Mouse (Mus musculus) cortical plate, adult 2 months (tissue): ENCODE data around the gene Foxn3. TPM values are rescaled to one million over a fixed set of nuclear protein-coding genes. Genes with fewer than 3 reads are reported as not detected.
A peak's percentile ranks its signal among the peaks of the same experiment; 100 is the strongest.

Experiments
- H3K27ac ChIP-seq: fragments of 200-500 bp; 2 replicates; pipeline ENCODE4 v1.5.1; 2012; ENCODE audit warnings: low read length, control low read depth, inconsistent platforms; ENCODE audit not compliant: insufficient read depth
- H3K4me1 ChIP-seq: fragments of 200-500 bp; 2 replicates; pipeline ENCODE4 v1.6.1; 2011; ENCODE audit warnings: low read length; ENCODE audit not compliant: control insufficient read depth, insufficient read depth
- H3K4me3 ChIP-seq: fragments of 200-500 bp; 2 replicates; pipeline ENCODE4 v1.5.1; 2011; ENCODE audit warnings: mild to moderate bottlenecking, low read length, control low read depth; ENCODE audit not compliant: insufficient read depth
- CTCF ChIP-seq: fragments of 200-500 bp; IDR thresholded peaks from 2 replicates; pipeline ENCODE4 v1.5.1; 2011; ENCODE audit warnings: mild to moderate bottlenecking, control low read depth, low read length; ENCODE audit not compliant: insufficient read depth; ENCODE audit errors: extremely low read depth
- POLR2A ChIP-seq: fragments of 200-500 bp; IDR thresholded peaks from 2 replicates; pipeline ENCODE4 v1.6.1; 2011; ENCODE audit warnings: mild to moderate bottlenecking, low read length, control low read depth; ENCODE audit not compliant: insufficient read depth; ENCODE audit errors: extremely low read depth
- polyA plus RNA-seq: library from polyadenylated mRNA; depleted of rRNA; stranded (reverse); fragments of >200 nt; gene quantifications from 2 replicates; pipeline ENCODE4 v1.2.3, GENCODE M21; 2012

Foxn3 gene
- polyA plus RNA-seq, 1 experiment, result 24.9 TPM

- H3K27ac ChIP-seq, result no peak overlapping the region
- peak overlapping the region; percentile 3; the same call in 1 of the 2 replicates for H3K4me3 ChIP-seq
- peaks cover 3% of the 10 kb centered on the region; the same call in 1 of the 2 replicates for H3K4me1 ChIP-seq
- TF ChIP-seq POLR2A (no peak), CTCF (no peak)
Observed at GRCm38 (mm10) chr12:99564301-99564910, 1.0 kb upstream of the Foxn3 start.

DNA sequence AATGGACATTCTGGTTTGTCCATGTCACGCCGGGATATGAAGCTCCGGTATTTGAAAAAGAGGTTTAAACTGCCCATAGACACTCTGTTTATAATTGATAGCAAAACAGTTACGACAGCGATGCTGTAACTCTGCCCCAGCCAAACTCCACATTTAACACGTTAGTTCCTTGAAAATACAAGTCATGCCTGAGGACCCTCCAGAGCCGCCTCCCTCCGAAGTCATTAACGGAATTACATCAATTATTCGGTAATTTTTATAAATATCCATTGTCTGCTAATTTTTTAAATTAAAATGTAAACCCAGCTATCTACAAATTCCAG is 554 bp downstream of the Foxn3 start:
- Histone ChIP-seq H3K27ac (no peak overlapping the region), H3K4me3 (peak overlapping the region; percentile 75), H3K4me1 (peaks cover 3% of the 10 kb centered on the region; the same call in 1 of the 2 replicates)
- TF ChIP-seq POLR2A (no peak), CTCF (no peak)

- Histone ChIP-seq H3K27ac (0 out of 2 replicates have a peak overlapping the region, but pooled peaks have one; percentile 11), H3K4me3 (peak overlapping the region; percentile 75), H3K4me1 (peaks cover 3% of the 10 kb centered on the region; the same call in 1 of the 2 replicates)
- no peak for TF ChIP-seq POLR2A
- no peak for TF ChIP-seq CTCF
Observed at GRCm38 (mm10) chr12:99562073-99562866, 1.1 kb downstream of the Foxn3 start.

GRCm38 (mm10) chr12:99561333-99561766 is 2.0 kb downstream of the Foxn3 start:
- peak overlapping the region; percentile 75; the same call in 1 of the 2 replicates for H3K4me3 ChIP-seq
- no peak overlapping the region for H3K27ac ChIP-seq
- H3K4me1 ChIP-seq, result peaks cover 3% of the 10 kb centered on the region; the same call in 1 of the 2 replicates
- TF ChIP-seq CTCF (no peak), POLR2A (no peak)

DNA sequence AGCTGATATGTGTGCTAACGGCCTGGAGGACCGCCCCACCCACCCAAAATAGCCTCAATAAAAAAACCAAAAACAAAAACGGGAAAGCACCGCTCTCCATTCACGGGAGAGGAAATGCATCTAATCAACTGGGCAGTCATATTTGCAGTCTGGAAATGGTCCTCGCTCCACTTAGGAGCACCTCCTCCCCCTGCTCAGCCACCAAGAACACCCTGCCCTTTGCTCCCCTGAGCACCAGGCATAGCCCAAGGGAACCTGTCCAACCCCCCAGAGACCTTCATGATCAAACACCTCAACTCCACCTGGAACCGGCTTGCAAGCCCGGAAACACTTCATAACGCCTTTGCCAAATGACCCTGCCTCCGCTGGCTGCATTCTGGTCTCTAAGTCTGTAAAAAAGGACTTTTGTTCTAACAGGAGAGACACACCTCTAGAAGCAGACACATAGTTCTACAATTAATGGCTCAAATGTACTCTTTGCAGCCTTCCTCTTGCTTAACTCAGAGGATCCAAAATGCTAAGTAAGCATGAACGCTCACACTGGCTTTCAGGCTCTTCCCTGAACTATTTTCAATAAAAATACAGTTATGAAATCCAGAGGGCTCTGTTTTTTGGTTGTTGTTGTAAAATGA is 2.6 kb downstream of the Foxn3 start:
- Histone ChIP-seq H3K4me1 (peaks cover 3% of the 10 kb centered on the region; the same call in 1 of the 2 replicates), H3K4me3 (no peak overlapping the region), H3K27ac (no peak overlapping the region)
- no peak for TF ChIP-seq CTCF
- no peak for TF ChIP-seq POLR2A

DNA sequence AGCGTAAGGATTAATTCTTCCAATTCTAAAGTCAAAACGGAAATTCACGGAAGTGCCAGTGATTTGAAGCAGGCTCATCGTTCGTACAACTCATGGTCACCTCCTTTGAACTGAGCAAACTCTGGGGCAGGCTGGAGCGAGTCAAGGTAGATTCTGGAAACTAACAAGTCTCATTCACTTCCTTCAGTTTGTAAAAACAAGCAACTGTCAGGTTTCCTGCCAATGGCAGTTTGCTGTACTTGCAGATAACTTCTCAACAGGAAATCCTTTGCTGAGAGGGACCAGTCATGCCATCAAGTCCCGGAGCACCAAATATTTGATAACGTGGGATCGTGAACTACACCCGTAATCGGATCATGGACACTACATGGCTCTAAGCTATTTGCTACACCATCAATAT is 3.9 kb downstream of the Foxn3 start:
- TF ChIP-seq CTCF (no peak), POLR2A (no peak)
- peaks cover 3% of the 10 kb centered on the region; the same call in 1 of the 2 replicates for H3K4me1 ChIP-seq
- H3K4me3 ChIP-seq, result no peak overlapping the region
- H3K27ac ChIP-seq, result no peak overlapping the region

DNA sequence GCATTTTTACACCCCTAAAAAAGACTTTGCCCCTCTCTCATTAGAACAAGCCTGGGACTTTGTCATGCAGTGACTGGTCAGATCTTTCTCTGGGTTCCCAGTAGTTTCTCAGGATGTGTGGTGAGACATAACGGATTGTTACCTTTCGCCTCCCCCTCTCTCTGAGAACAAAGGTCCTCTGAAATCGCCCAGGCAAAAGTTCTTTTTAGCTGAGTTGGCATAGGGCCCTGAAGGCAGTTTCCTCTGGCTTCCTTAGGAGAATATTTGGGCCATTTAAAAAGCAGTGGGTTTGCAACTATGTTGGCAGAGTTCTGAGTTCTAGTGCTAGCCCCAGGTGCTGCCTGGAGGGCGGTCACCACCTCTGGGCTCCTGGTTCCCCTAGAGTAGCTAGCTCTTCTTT is 4.9 kb downstream of the Foxn3 start:
- no peak for TF ChIP-seq POLR2A
- no peak for TF ChIP-seq CTCF
- peaks cover 3% of the 10 kb centered on the region; the same call in 1 of the 2 replicates for H3K4me1 ChIP-seq

GRCm38 (mm10) chr12:99557498-99557897 is 5.9 kb downstream of the Foxn3 start:
- Histone ChIP-seq H3K27ac (no peak overlapping the region), H3K4me3 (no peak overlapping the region), H3K4me1 (peaks cover 3% of the 10 kb centered on the region; the same call in 1 of the 2 replicates)
- TF ChIP-seq CTCF (no peak), POLR2A (no peak)

More for the DNA sequence above, 4.9 kb downstream of the Foxn3 start:
- no peak overlapping the region for H3K27ac ChIP-seq
- H3K4me3 ChIP-seq, result no peak overlapping the region

DNA sequence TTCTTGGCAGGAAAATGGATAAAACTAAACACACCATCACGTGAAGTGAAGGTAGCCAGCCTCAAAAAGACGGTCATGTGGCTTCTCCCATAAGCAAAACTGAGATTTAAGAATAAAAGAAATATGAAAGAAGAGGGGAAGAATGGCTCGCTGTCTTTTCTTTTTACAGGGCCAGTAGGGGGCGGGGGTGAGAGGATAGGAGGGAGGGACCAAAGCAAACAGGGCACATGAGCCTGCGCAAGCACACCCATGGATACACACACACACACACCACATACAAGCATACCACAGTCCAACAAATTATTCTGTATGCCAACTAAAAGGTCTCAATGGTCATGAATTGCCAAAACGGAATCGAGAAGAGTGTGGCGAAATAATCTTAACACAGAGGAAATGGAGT is 12.8 kb downstream of the Foxn3 start:
- Histone ChIP-seq H3K27ac (no peak overlapping the region), H3K4me1 (no peaks in the 10 kb centered on the region), H3K4me3 (no peak overlapping the region)
- TF ChIP-seq CTCF (no peak), POLR2A (no peak)

DNA sequence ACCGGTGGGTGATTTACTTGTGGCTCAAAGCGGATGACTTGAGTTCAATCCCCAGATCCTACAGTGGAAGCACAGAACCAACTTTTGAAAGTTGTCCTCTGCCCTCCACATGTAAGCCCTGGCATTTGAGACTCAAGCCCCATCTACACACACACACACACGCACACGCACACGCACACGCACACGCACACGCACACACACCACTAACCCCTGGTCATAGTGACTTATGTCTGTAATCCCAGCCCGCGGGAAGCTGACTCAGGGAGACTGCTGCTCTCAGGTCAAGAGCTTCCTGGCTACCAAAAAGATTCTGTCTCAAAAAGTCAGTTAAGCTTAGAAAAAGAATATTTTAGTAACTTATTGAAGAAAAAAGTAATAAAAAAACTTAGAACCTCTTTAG is 13.6 kb downstream of the Foxn3 start:
- H3K27ac ChIP-seq, result no peak overlapping the region
- H3K4me3 ChIP-seq, result no peak overlapping the region
- no peaks in the 10 kb centered on the region for H3K4me1 ChIP-seq
- TF ChIP-seq POLR2A (no peak), CTCF (no peak)
